16 mouse cellular contexts compared by ENCODE assay signal in genomic region chr3:131207846-131208245, GRCm38 (mm10).
DNase-seq lines count a peak whose midpoint lies in the region; ATAC-seq and TF ChIP-seq lines count a peak whose summit lies in the region.
"Had no signal": no experiment of that assay in that cellular context is flagged by ENCODE, and none has a peak within 500 bp of the region (broad histone marks: within the 10 kb centered on the region; RNA-seq: fewer than 3 reads in every experiment).

No protein-coding gene starts in this region.

- H3K36me3 ChIP-seq in forebrain, embryonic 13.5 days (ENCODE audit: poor library complexity, severe bottlenecking): peaks cover 5% of the 10 kb centered on the region; the same call in 1 of the 2 replicates
- no peaks in the 10 kb centered on the region for H3K36me3 ChIP-seq in forebrain, postnatal 0 days (ENCODE audit: insufficient read depth)
- H3K36me3 ChIP-seq in midbrain, embryonic 13.5 days: peaks cover 16% of the 10 kb centered on the region
- H3K36me3 ChIP-seq in midbrain, embryonic 11.5 days (ENCODE audit: control insufficient read depth, insufficient read depth, low read length): no peaks in the 10 kb centered on the region
- H3K36me3 ChIP-seq in liver, embryonic 11.5 days (ENCODE audit: control insufficient read depth, insufficient read depth, low read length): no peaks in the 10 kb centered on the region
- H3K36me3 ChIP-seq: embryonic facial prominence, embryonic 15.5 days; heart, embryonic 15.5 days; intestine, embryonic 15.5 days; liver, embryonic 15.5 days; neural tube, embryonic 15.5 days had no signal

- H3K27ac ChIP-seq in forebrain, embryonic 13.5 days: no peak overlapping the region
- H3K27ac ChIP-seq in forebrain, postnatal 0 days (ENCODE audit: low read depth, low read length): no peak overlapping the region
- no peak overlapping the region for H3K27ac ChIP-seq in midbrain, embryonic 13.5 days
- no peak overlapping the region for H3K27ac ChIP-seq in midbrain, embryonic 11.5 days (ENCODE audit: low read depth, low read length)
- no peak overlapping the region for H3K27ac ChIP-seq in liver, embryonic 11.5 days (ENCODE audit: low read depth, low read length)
- H3K27ac ChIP-seq: embryonic facial prominence, embryonic 15.5 days; heart, embryonic 15.5 days; intestine, embryonic 15.5 days; liver, embryonic 15.5 days; neural tube, embryonic 15.5 days had no signal

- H3K9me3 ChIP-seq in forebrain, embryonic 13.5 days (replicated peaks): no peaks in the 10 kb centered on the region
- no peaks in the 10 kb centered on the region for H3K9me3 ChIP-seq in forebrain, postnatal 0 days (ENCODE audit: low read length)
- no peaks in the 10 kb centered on the region for H3K9me3 ChIP-seq in midbrain, embryonic 13.5 days
- H3K9me3 ChIP-seq in midbrain, embryonic 11.5 days (ENCODE audit: control insufficient read depth, low read length): no peaks in the 10 kb centered on the region
- H3K9me3 ChIP-seq in liver, embryonic 11.5 days (ENCODE audit: control insufficient read depth, low read length): no peaks in the 10 kb centered on the region
- H3K9me3 ChIP-seq: embryonic facial prominence, embryonic 15.5 days; heart, embryonic 15.5 days; intestine, embryonic 15.5 days; liver, embryonic 15.5 days; neural tube, embryonic 15.5 days had no signal

- 74% methylated on average over 5 of the region's 5 CpGs for WGBS in forebrain, embryonic 13.5 days
- 73% methylated on average over 5 of the region's 5 CpGs for WGBS in forebrain, postnatal 0 days
- WGBS in midbrain, embryonic 13.5 days: 79% methylated on average over 5 of the region's 5 CpGs
- WGBS in midbrain, embryonic 11.5 days: 84% methylated on average over 5 of the region's 5 CpGs
- WGBS in liver, embryonic 11.5 days: 75% methylated on average over 5 of the region's 5 CpGs

- H3K27me3 ChIP-seq in forebrain, embryonic 13.5 days: no peaks in the 10 kb centered on the region
- no peaks in the 10 kb centered on the region for H3K27me3 ChIP-seq in forebrain, postnatal 0 days (ENCODE audit: insufficient read depth, low read length)
- H3K27me3 ChIP-seq in midbrain, embryonic 13.5 days: no peaks in the 10 kb centered on the region
- H3K27me3 ChIP-seq in midbrain, embryonic 11.5 days (ENCODE audit: control insufficient read depth, insufficient read depth, low read length): no peaks in the 10 kb centered on the region
- no peaks in the 10 kb centered on the region for H3K27me3 ChIP-seq in liver, embryonic 11.5 days (replicated peaks; ENCODE audit: control insufficient read depth, insufficient read depth, low read length)
- H3K27me3 ChIP-seq: embryonic facial prominence, embryonic 15.5 days; heart, embryonic 15.5 days; intestine, embryonic 15.5 days; neural tube, embryonic 15.5 days had no signal

- 0 out of 2 replicates have a peak, but pooled peaks have one; percentile 24 for ATAC-seq in forebrain, embryonic 13.5 days
- ATAC-seq in forebrain, postnatal 0 days: no peak
- ATAC-seq in midbrain, embryonic 13.5 days: peak; percentile 48; the same call in 1 of the 2 replicates
- ATAC-seq in midbrain, embryonic 11.5 days (ENCODE audit: low FRiP score): no peak; the same call in 1 of the 2 replicates
- no peak for ATAC-seq in liver, embryonic 11.5 days (replicated peaks; ENCODE audit: low FRiP score)
- ATAC-seq: intestine, embryonic 15.5 days had no signal

- DNase-seq in forebrain, postnatal 0 days: no peak
- no peak for DNase-seq in midbrain, embryonic 11.5 days (ENCODE audit: low spot score, missing footprints)
- peak; percentile 72 for DNase-seq in naive thymus-derived CD4-positive, alpha-beta T cell, adult 2 months (ENCODE audit: low read depth)
- no peak for DNase-seq in gastrocnemius, adult 8-10 months (ENCODE audit: low spot score in 2 of 2)
- no peak for DNase-seq in liver, embryonic 11.5 days (ENCODE audit: low spot score)
- no peak for DNase-seq in kidney, adult 11 months
- DNase-seq: cerebellum, adult 11-12 months; kidney, postnatal 14 days; left cerebral cortex, postnatal 4 days had no signal

- no peak overlapping the region for H3K9ac ChIP-seq in forebrain, embryonic 13.5 days
- no peak overlapping the region for H3K9ac ChIP-seq in forebrain, postnatal 0 days
- no peak overlapping the region for H3K9ac ChIP-seq in midbrain, embryonic 13.5 days (replicated peaks)
- H3K9ac ChIP-seq in midbrain, embryonic 11.5 days (ENCODE audit: low read length): no peak overlapping the region
- no peak overlapping the region for H3K9ac ChIP-seq in liver, embryonic 11.5 days (ENCODE audit: low read depth, low read length)
- H3K9ac ChIP-seq: embryonic facial prominence, embryonic 15.5 days; heart, embryonic 15.5 days; intestine, embryonic 15.5 days; liver, embryonic 15.5 days; neural tube, embryonic 15.5 days had no signal

- H3K4me2 ChIP-seq in forebrain, embryonic 13.5 days: no peak overlapping the region
- H3K4me2 ChIP-seq in forebrain, postnatal 0 days (ENCODE audit: low read depth): no peak overlapping the region
- H3K4me2 ChIP-seq in midbrain, embryonic 13.5 days (replicated peaks): no peak overlapping the region
- H3K4me2 ChIP-seq in midbrain, embryonic 11.5 days: no peak overlapping the region
- no peak overlapping the region for H3K4me2 ChIP-seq in liver, embryonic 11.5 days
- H3K4me2 ChIP-seq: embryonic facial prominence, embryonic 15.5 days; heart, embryonic 15.5 days; intestine, embryonic 15.5 days; liver, embryonic 15.5 days; neural tube, embryonic 15.5 days had no signal

- TF ChIP-seq CTCF in forebrain, postnatal 0 days (IDR thresholded peaks at IDR 0.05; ENCODE audit: low read depth): no peak

- H3K4me1 ChIP-seq in forebrain, embryonic 13.5 days: peaks cover 9% of the 10 kb centered on the region; the same call in 1 of the 2 replicates
- no peaks in the 10 kb centered on the region for H3K4me1 ChIP-seq in forebrain, postnatal 0 days (ENCODE audit: insufficient read depth)
- 0 out of 2 replicates have a peak, but pooled peaks cover 8% of the 10 kb centered on the region for H3K4me1 ChIP-seq in midbrain, embryonic 13.5 days (replicated peaks)
- peaks cover 4% of the 10 kb centered on the region for H3K4me1 ChIP-seq in midbrain, embryonic 11.5 days (ENCODE audit: control insufficient read depth, insufficient read depth, low read length)
- no peaks in the 10 kb centered on the region for H3K4me1 ChIP-seq in liver, embryonic 11.5 days (replicated peaks; ENCODE audit: control insufficient read depth, insufficient read depth, low read length)
- H3K4me1 ChIP-seq: embryonic facial prominence, embryonic 15.5 days; heart, embryonic 15.5 days; intestine, embryonic 15.5 days; liver, embryonic 15.5 days; neural tube, embryonic 15.5 days had no signal

- H3K4me3 ChIP-seq in forebrain, embryonic 13.5 days: no peak overlapping the region
- H3K4me3 ChIP-seq in forebrain, postnatal 0 days (ENCODE audit: low read depth, low read length): no peak overlapping the region
- H3K4me3 ChIP-seq in midbrain, embryonic 13.5 days (replicated peaks): no peak overlapping the region
- H3K4me3 ChIP-seq in midbrain, embryonic 11.5 days (ENCODE audit: low read depth, low read length): no peak overlapping the region
- H3K4me3 ChIP-seq in liver, embryonic 11.5 days (ENCODE audit: low read depth, low read length): no peak overlapping the region
- H3K4me3 ChIP-seq: embryonic facial prominence, embryonic 15.5 days; heart, embryonic 15.5 days; intestine, embryonic 15.5 days; liver, embryonic 15.5 days; neural tube, embryonic 15.5 days had no signal

Comparison
In these comparisons a context has a peak if more than half of its experiments do, and no peak if none do; other contexts are left out.
1. ATAC-seq: peak in forebrain, embryonic 13.5 days (single experiment) and midbrain, embryonic 13.5 days (single experiment); none in forebrain, postnatal 0 days (single experiment), midbrain, embryonic 11.5 days (single experiment) and liver, embryonic 11.5 days (single experiment).